Mouse (Mus musculus) embryonic fibroblast, embryonic 13.5 days (primary cell): ENCODE measurements at regions not wholly inside any gene's neighbourhood (a gene's known extent, or its start where the extent isn't known, plus 50 kb on each side); places are given as distances from the start of the nearest gene placed in this dataset.

Experiments
- CTCF ChIP-seq: IDR thresholded peaks from 2 replicates; pipeline ENCODE4 v1.5.1; 2011; ENCODE audit warnings: mild to moderate bottlenecking, control low read depth, low read length, moderate library complexity, borderline replicate concordance; ENCODE audit not compliant: insufficient read depth
- POLR2A ChIP-seq: IDR thresholded peaks from 2 replicates; pipeline ENCODE4 v1.6.1; 2011; ENCODE audit warnings: low read depth, mild to moderate bottlenecking, control low read depth, low read length, moderate library complexity

DNA sequence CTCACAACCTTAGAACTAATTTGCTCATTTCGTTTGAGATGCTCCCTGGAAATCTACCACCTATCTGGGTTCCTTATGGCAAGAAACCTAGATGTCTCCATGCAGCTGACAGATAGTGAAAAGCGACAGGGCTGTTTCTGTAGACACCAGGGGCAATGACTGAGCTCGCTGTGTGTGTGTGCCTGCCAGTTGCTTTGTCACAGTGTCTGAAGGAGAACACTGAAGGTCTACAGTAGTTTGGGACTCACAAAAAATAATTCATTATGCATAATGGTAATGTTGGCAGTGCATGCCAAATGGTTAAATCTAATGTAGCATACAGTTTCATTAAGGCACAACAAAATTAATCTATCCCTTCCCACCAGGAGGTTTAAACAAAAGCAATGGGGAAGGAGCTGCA lies 453.2 kb upstream of the Kif2a start:
- TF ChIP-seq CTCF = no peak
- TF ChIP-seq POLR2A = no peak
